Mouse (Mus musculus) intestine, postnatal 0 days (tissue): ENCODE data around the gene Aspscr1. TPM values are rescaled to one million over a fixed set of nuclear protein-coding genes. Genes with fewer than 3 reads are reported as not detected.
A peak's percentile ranks its signal among the peaks of the same experiment; 100 is the strongest.

Source experiments
- ATAC-seq: fragments of 200-750 bp; cut with Nextera tagmentation; 2 replicates; pipeline ENCODE4 v1.8.0; 2017; ENCODE audit warnings: mild to moderate bottlenecking, moderate TSS enrichment, moderate library complexity
- H3K27ac ChIP-seq: fragments of 300-500 bp; sonication (generic); 2 replicates; pipeline ENCODE4 v1.5.1; 2014; ENCODE audit warnings: mild to moderate bottlenecking, low read depth, low read length, moderate library complexity
- H3K27me3 ChIP-seq: fragments of 300-500 bp; sonication (generic); replicated peaks from 2 replicates; pipeline ENCODE4 v1.6.1; 2014; ENCODE audit warnings: low read length, mixed read lengths; ENCODE audit not compliant: control insufficient read depth, insufficient read depth
- H3K36me3 ChIP-seq: fragments of 300-500 bp; sonication (generic); 2 replicates; pipeline ENCODE4 v1.6.1; 2014; ENCODE audit warnings: mild to moderate bottlenecking, moderate library complexity; ENCODE audit not compliant: control insufficient read depth, insufficient read depth
- H3K4me1 ChIP-seq: fragments of 300-500 bp; sonication (generic); replicated peaks from 2 replicates; pipeline ENCODE4 v1.6.1; 2014; ENCODE audit warnings: antibody characterized with exemption, low read length, mixed read lengths; ENCODE audit not compliant: control insufficient read depth, insufficient read depth
- H3K4me2 ChIP-seq: fragments of 300-500 bp; sonication (generic); replicated peaks from 2 replicates; pipeline ENCODE4 v1.6.1; 2014; ENCODE audit warnings: low read depth, mild to moderate bottlenecking, moderate library complexity
- H3K4me3 ChIP-seq: fragments of 300-500 bp; sonication (generic); 2 replicates; pipeline ENCODE4 v1.5.1; 2014; ENCODE audit warnings: low read depth, low read length
- H3K9ac ChIP-seq: fragments of 300-500 bp; sonication (generic); 2 replicates; pipeline ENCODE4 v1.6.1; 2014; ENCODE audit warnings: mild to moderate bottlenecking, low read depth, low read length
- H3K9me3 ChIP-seq: fragments of 300-500 bp; sonication (generic); 2 replicates; pipeline ENCODE4 v1.6.1; 2016; ENCODE audit warnings: mixed run types; ENCODE audit not compliant: control insufficient read depth
- CTCF ChIP-seq: sonication (generic); IDR thresholded peaks from 2 replicates; pipeline ENCODE4 v1.5.1; 2016; ENCODE audit warnings: low read depth, mild to moderate bottlenecking, control low read depth, antibody characterized with exemption, moderate library complexity
- WGBS: fragments of 180-500 bp; shearing (Covaris S2); extraction: QIAGEN DNeasy Blood & Tissue Kit; methylation state at CpG from one replicate; pipeline ENCODE4 v1.1.7; 2014; 5-methylcytosine and 5-hydroxymethylcytosine counted together
- microRNA-seq: library from miRNA; unstranded; fragments of <30 nt; microRNA quantifications from one replicate; pipeline ENCODE4, GENCODE M21; 2016
- polyA plus RNA-seq: library from polyadenylated mRNA; unstranded; fragments of >200 nt; fragmentation: Nextera tagmentation; extraction: Ambion mirVana; gene quantifications from 2 replicates; pipeline ENCODE4 v1.2.1, GENCODE M21; 2015

Aspscr1 gene
- polyA plus RNA-seq, 1 experiment from 2014 or later, result 105 TPM

GRCm38 (mm10) chr11:120736424-120736823 lies 63.7 kb downstream of the Aspscr1 start:
- Histone ChIP-seq H3K4me1 (no peaks in the 10 kb centered on the region), H3K27ac (no peak overlapping the region), H3K9ac (no peak overlapping the region), H3K36me3 (no peaks in the 10 kb centered on the region), H3K4me3 (no peak overlapping the region), H3K9me3 (no peaks in the 10 kb centered on the region), H3K4me2 (no peak overlapping the region), H3K27me3 (no peaks in the 10 kb centered on the region)
- 80% methylated on average over 6 of the region's 6 CpGs for WGBS
- no peak for ATAC-seq
- no peak for TF ChIP-seq CTCF

- no peaks in the 10 kb centered on the region for H3K36me3 ChIP-seq
- no peak overlapping the region for H3K4me2 ChIP-seq
- H3K9ac ChIP-seq, result no peak overlapping the region
- 87% methylated on average over 5 of the region's 5 CpGs for WGBS
- TF ChIP-seq CTCF, result no peak
- H3K27me3 ChIP-seq, result no peaks in the 10 kb centered on the region
- ATAC-seq, result no peak
- H3K27ac ChIP-seq, result no peak overlapping the region
- no peak overlapping the region for H3K4me3 ChIP-seq
- H3K4me1 ChIP-seq, result no peaks in the 10 kb centered on the region
- H3K9me3 ChIP-seq, result no peaks in the 10 kb centered on the region
These were observed 68.2 kb downstream of the Aspscr1 start for GRCm38 (mm10) chr11:120740981-120741380.

GRCm38 (mm10) chr11:120744121-120744701 lies 71.4 kb downstream of the Aspscr1 start:
- Histone ChIP-seq H3K9ac (no peak overlapping the region), H3K36me3 (no peaks in the 10 kb centered on the region), H3K9me3 (no peaks in the 10 kb centered on the region), H3K27ac (no peak overlapping the region), H3K4me2 (no peak overlapping the region), H3K4me1 (no peaks in the 10 kb centered on the region), H3K27me3 (no peaks in the 10 kb centered on the region), H3K4me3 (no peak overlapping the region)
- TF ChIP-seq CTCF, result no peak
- peak; percentile 68 for ATAC-seq
- WGBS, result 50% methylated on average over 7 of the region's 7 CpGs

GRCm38 (mm10) chr11:120747974-120748373 lies 75.2 kb downstream of the Aspscr1 start:
- 0 out of 2 replicates have a peak, but pooled peaks have one; percentile 11 for ATAC-seq
- Histone ChIP-seq H3K9me3 (no peaks in the 10 kb centered on the region), H3K36me3 (no peaks in the 10 kb centered on the region), H3K4me3 (no peak overlapping the region), H3K4me2 (no peak overlapping the region), H3K4me1 (no peaks in the 10 kb centered on the region), H3K27ac (no peak overlapping the region), H3K27me3 (no peaks in the 10 kb centered on the region), H3K9ac (no peak overlapping the region)
- no peak for TF ChIP-seq CTCF
- WGBS, result 40% methylated on average over 4 of the region's 4 CpGs

GRCm38 (mm10) chr11:120749430-120749829 lies 76.7 kb downstream of the Aspscr1 start:
- no peak overlapping the region for H3K4me3 ChIP-seq
- TF ChIP-seq CTCF, result peak; percentile 61
- no peaks in the 10 kb centered on the region for H3K36me3 ChIP-seq
- no peak overlapping the region for H3K9ac ChIP-seq
- no peaks in the 10 kb centered on the region for H3K27me3 ChIP-seq
- no peak for ATAC-seq
- no peaks in the 10 kb centered on the region for H3K9me3 ChIP-seq
- no peak overlapping the region for H3K4me2 ChIP-seq
- no peak overlapping the region for H3K27ac ChIP-seq
- WGBS, result 62% methylated on average over 8 of the region's 8 CpGs
- no peaks in the 10 kb centered on the region for H3K4me1 ChIP-seq

- no peak for TF ChIP-seq CTCF
- no peaks in the 10 kb centered on the region for H3K9me3 ChIP-seq
- H3K27ac ChIP-seq, result no peak overlapping the region
- no peak overlapping the region for H3K4me2 ChIP-seq
- no peak overlapping the region for H3K4me3 ChIP-seq
- H3K36me3 ChIP-seq, result no peaks in the 10 kb centered on the region
- no peaks in the 10 kb centered on the region for H3K4me1 ChIP-seq
- no peak for ATAC-seq
- WGBS, result 72% methylated on average over 4 of the region's 4 CpGs
- H3K27me3 ChIP-seq, result no peaks in the 10 kb centered on the region
- no peak overlapping the region for H3K9ac ChIP-seq
These were observed 78.8 kb downstream of the Aspscr1 start for GRCm38 (mm10) chr11:120751606-120752005.

Small RNA genes lying within 50 kb of the gene (microRNA-seq; reads per million reads assigned to microRNA genes)
- gene Mir6936, result 0.82 reads per million

Other genes with a start within 250 kb of the Aspscr1 start
- 15.6 and 16.3 TPM in 2 replicates for gene Nploc4, start 235.3 kb upstream of the Aspscr1 start, polyA plus RNA-seq
- gene Tspan10, start 230.3 kb upstream of the Aspscr1 start, polyA plus RNA-seq, result not detected in 2 replicates
- 0.22 TPM in 1 of 2 replicates, not detected in the other for gene Pde6g, start 219.5 kb upstream of the Aspscr1 start, polyA plus RNA-seq
- gene Oxld1, start 214.9 kb upstream of the Aspscr1 start, polyA plus RNA-seq, result 15.5 and 17.6 TPM in 2 replicates
- 14.1 and 16.0 TPM in 2 replicates for gene Ccdc137, start 214.9 kb upstream of the Aspscr1 start, polyA plus RNA-seq
- gene Arl16, start 205.4 kb upstream of the Aspscr1 start, polyA plus RNA-seq, result 22.8 and 23.3 TPM in 2 replicates
- 204 and 208 TPM in 2 replicates for gene Mrpl12, start 188.4 kb upstream of the Aspscr1 start, polyA plus RNA-seq
- 139 and 143 TPM in 2 replicates for gene Slc25a10, start 181.1 kb upstream of the Aspscr1 start, polyA plus RNA-seq
- 1.0 and 1.6 TPM in 2 replicates for gene Gcgr, start 142.3 kb upstream of the Aspscr1 start, polyA plus RNA-seq
- 68.7 and 73.4 TPM in 2 replicates for gene Mcrip1, start 123.2 kb upstream of the Aspscr1 start, polyA plus RNA-seq
- gene Ppp1r27, start 121.8 kb upstream of the Aspscr1 start, polyA plus RNA-seq, result 1.4 and 1.6 TPM in 2 replicates
- 2,516 and 2,539 TPM in 2 replicates for gene P4hb, start 99.7 kb upstream of the Aspscr1 start, polyA plus RNA-seq
- 474 and 493 TPM in 2 replicates for gene Arhgdia, start 91.3 kb upstream of the Aspscr1 start, polyA plus RNA-seq
- 209 and 226 TPM in 2 replicates for gene Alyref, start 74.6 kb upstream of the Aspscr1 start, polyA plus RNA-seq
- 107 and 108 TPM in 2 replicates for gene Anapc11, start 74.6 kb upstream of the Aspscr1 start, polyA plus RNA-seq
- gene Npb, start 64.5 kb upstream of the Aspscr1 start, polyA plus RNA-seq, result 3.4 and 3.5 TPM in 2 replicates
- gene Pcyt2, start 55.0 kb upstream of the Aspscr1 start, polyA plus RNA-seq, result 320 and 378 TPM in 2 replicates
- gene Sirt7, start 47.7 kb upstream of the Aspscr1 start, polyA plus RNA-seq, result 73.1 and 77.7 TPM in 2 replicates
- 40.2 and 49.1 TPM in 2 replicates for gene Mafg, start 39.4 kb upstream of the Aspscr1 start, polyA plus RNA-seq
- gene Pycr1, start 29.2 kb upstream of the Aspscr1 start, polyA plus RNA-seq, result 5.3 and 6.5 TPM in 2 replicates
- not detected in 2 replicates for gene Myadml2, start 24.8 kb upstream of the Aspscr1 start, polyA plus RNA-seq
- gene Notum, start 11.8 kb upstream of the Aspscr1 start, polyA plus RNA-seq, result 0.39 and 0.68 TPM in 2 replicates
- 127 and 131 TPM in 2 replicates for gene Cenpx, start 40.8 kb downstream of the Aspscr1 start, polyA plus RNA-seq
- 13.5 and 14.5 TPM in 2 replicates for gene Lrrc45, start 41.0 kb downstream of the Aspscr1 start, polyA plus RNA-seq
- gene Rac3, start 48.5 kb downstream of the Aspscr1 start, polyA plus RNA-seq, result 9.0 TPM in 2 replicates
- gene Dcxr, start 54.3 kb downstream of the Aspscr1 start, polyA plus RNA-seq, result 81.1 and 88.6 TPM in 2 replicates
- gene Cbr2, start 59.1 kb downstream of the Aspscr1 start, polyA plus RNA-seq, result 1.2 and 1.6 TPM in 2 replicates
- gene Hmga1b, start 89.8 kb downstream of the Aspscr1 start, polyA plus RNA-seq, result 10.8 and 12.2 TPM in 2 replicates
- gene Rfng, start 111.2 kb downstream of the Aspscr1 start, polyA plus RNA-seq, result 22.8 and 23.7 TPM in 2 replicates
- 70.9 and 74.8 TPM in 2 replicates for gene Gps1, start 111.3 kb downstream of the Aspscr1 start, polyA plus RNA-seq
- 45.5 and 48.5 TPM in 2 replicates for gene Dus1l, start 123.4 kb downstream of the Aspscr1 start, polyA plus RNA-seq
- 10.1 and 11.3 TPM in 2 replicates for gene Fasn, start 151.6 kb downstream of the Aspscr1 start, polyA plus RNA-seq